Mouse (Mus musculus) bone marrow, adult 2 months (tissue): ENCODE results near the gene Gm11172. TPM values are rescaled to one million over a fixed set of nuclear protein-coding genes. Genes with fewer than 3 reads are reported as not detected.
A peak's percentile ranks its signal among the peaks of the same experiment; 100 is the strongest.

Source experiments
- H3K27ac ChIP-seq: fragments of 200-500 bp; 2 replicates; pipeline ENCODE4 v1.5.1; 2012; ENCODE audit warnings: low read depth, mild to moderate bottlenecking, control low read depth, inconsistent platforms, low read length; ENCODE audit not compliant: control insufficient read depth, poor library complexity, insufficient read depth
- H3K4me1 ChIP-seq: fragments of 200-500 bp; 2 replicates; pipeline ENCODE4 v1.6.1; 2011; ENCODE audit warnings: low read length; ENCODE audit not compliant: control insufficient read depth, insufficient read depth
- H3K4me3 ChIP-seq: fragments of 200-500 bp; replicated peaks from 2 replicates; pipeline ENCODE3; 2011; ENCODE audit warnings: mild to moderate bottlenecking, low read depth, low read length, control low read depth; ENCODE audit not compliant: control insufficient read depth
- CTCF ChIP-seq: fragments of 200-500 bp; IDR thresholded peaks from 2 replicates; pipeline ENCODE4 v1.5.1; 2011; ENCODE audit warnings: low read length, control low read depth; ENCODE audit not compliant: control insufficient read depth, insufficient read depth
- POLR2A ChIP-seq: fragments of 200-500 bp; IDR thresholded peaks from 2 replicates; pipeline ENCODE4 v1.6.1; 2011; ENCODE audit warnings: low read depth, mild to moderate bottlenecking, control low read depth, low read length, borderline replicate concordance; ENCODE audit not compliant: control insufficient read depth
- WGBS: fragments of 180-500 bp; shearing (Covaris S2); methylation state at CpG from one replicate; pipeline ENCODE4 v1.1.7; 2018; 5-methylcytosine and 5-hydroxymethylcytosine counted together
- polyA plus RNA-seq: library from polyadenylated mRNA; stranded (reverse); fragments of >200 nt; gene quantifications from 2 replicates; pipeline ENCODE4 v1.2.4, GENCODE M21; 2011; ENCODE audit warnings: low replicate concordance; ENCODE audit not compliant: missing spikeins, insufficient read depth, insufficient read length

The Gm11172 gene
- polyA plus RNA-seq, 1 experiment, result not detected

DNA sequence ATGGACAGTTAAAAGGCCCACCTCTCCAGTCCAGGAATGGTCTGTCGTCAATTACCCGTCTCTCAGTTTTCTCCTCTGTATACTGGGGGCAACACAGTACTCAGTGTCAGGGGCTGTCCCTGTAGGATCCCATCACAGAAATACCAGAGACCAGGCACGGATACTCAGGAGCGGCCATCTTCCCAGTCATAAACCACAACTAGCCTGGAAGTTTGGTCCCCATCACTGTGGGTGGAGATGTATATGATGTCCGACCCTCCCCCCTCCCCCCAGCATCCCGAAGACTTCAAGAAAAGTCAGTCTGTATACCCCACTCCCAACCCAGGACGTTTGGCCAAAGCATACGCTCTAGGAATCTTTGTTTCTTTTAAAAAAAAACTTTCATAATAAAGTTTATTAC, 29.3 kb upstream of the Gm11172 start:
- no peak overlapping the region for H3K4me3 ChIP-seq
- H3K4me1 ChIP-seq, result peaks cover 6% of the 10 kb centered on the region
- no peak overlapping the region for H3K27ac ChIP-seq
- 49% methylated on average over 8 of the region's 8 CpGs for WGBS
- no peak for TF ChIP-seq POLR2A
- TF ChIP-seq CTCF, result no peak

DNA sequence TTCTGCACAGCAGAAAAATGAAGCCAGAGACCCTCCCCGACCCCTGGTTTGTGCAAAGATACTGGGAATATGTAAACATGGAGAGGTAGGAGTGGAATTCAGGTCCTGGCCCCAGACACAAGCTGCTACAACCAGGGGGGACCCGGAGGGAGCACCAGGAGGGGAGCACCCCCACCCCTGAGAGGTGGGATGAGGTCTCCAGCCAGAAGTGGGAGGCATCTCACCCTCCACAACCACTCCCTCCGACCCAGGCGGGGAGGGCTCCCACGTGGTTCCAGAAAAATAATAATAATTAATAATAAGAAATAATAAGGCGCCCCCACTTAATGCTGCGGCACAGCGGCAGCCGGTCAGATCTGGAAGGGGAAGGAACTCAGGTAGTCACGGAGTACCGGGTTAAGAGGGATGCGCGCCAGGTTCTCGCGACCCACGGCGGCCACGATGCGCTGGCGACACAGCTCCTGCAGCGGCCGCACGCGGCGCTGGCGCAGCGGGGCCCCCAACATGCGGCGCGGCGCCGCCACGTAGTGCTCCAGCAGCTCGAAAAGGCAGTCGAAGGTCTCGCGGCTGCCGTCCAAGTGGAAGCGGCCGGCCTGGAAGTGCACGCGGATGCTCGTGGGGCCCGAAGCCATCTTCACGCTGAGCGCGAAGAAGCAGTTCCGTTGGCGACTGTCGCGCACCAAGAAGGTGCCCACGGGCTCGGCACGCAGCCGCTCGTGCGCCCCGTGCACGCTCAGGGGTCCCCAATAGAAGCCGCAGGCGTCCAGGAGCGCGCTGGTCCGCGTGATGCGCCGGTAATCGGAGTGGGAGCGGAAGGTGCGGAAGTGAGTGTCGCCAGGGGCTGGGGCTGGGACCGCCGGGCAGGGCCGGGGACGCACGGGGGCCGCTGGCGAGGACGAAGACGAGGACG, 28.6 kb upstream of the Gm11172 start:
- TF ChIP-seq POLR2A (0 out of 2 replicates have a peak, but pooled peaks have one; percentile 23), CTCF (no peak)
- Histone ChIP-seq H3K4me1 (peaks cover 6% of the 10 kb centered on the region), H3K27ac (peak overlapping the region; percentile 63), H3K4me3 (peak overlapping the region; percentile 94)
- 3% methylated on average over 81 of the region's 81 CpGs for WGBS

DNA sequence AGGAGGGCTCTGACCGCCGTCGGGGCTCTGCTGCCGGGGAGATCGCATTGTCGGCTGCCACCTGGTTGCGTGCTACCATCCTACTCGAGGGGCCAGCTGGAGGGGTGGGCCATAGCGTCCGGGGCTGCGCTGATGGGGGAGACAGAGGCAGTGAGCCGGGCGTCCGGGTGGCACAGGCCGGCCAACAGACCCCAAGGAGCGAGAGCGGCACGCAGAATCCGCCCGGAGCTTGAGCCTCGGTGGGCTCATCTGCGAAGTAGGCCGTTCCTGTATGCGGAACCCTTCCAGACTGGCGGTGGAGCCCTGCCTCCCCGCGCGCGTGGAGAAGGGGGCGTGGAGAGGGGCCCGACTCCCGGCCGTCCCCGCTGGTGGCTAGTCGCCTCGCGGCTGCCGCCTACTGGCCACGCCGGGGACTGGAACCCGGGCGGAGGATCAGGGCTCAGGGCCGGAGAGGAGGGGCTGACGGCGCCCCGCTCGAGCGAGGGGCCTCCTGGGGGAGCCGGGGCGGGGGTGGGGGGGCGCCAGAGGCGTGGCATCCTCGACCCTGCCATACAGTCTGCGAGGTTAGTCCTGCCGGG, 27.8 kb upstream of the Gm11172 start:
- H3K4me3 ChIP-seq, result peak overlapping the region; percentile 94
- peak overlapping the region; percentile 92 for H3K27ac ChIP-seq
- WGBS, result under 1% methylated on average over 49 of the region's 55 CpGs
- TF ChIP-seq POLR2A (peak; percentile 11; the same call in 1 of the 2 replicates), CTCF (peak; percentile 71)
- peaks cover 6% of the 10 kb centered on the region for H3K4me1 ChIP-seq

DNA sequence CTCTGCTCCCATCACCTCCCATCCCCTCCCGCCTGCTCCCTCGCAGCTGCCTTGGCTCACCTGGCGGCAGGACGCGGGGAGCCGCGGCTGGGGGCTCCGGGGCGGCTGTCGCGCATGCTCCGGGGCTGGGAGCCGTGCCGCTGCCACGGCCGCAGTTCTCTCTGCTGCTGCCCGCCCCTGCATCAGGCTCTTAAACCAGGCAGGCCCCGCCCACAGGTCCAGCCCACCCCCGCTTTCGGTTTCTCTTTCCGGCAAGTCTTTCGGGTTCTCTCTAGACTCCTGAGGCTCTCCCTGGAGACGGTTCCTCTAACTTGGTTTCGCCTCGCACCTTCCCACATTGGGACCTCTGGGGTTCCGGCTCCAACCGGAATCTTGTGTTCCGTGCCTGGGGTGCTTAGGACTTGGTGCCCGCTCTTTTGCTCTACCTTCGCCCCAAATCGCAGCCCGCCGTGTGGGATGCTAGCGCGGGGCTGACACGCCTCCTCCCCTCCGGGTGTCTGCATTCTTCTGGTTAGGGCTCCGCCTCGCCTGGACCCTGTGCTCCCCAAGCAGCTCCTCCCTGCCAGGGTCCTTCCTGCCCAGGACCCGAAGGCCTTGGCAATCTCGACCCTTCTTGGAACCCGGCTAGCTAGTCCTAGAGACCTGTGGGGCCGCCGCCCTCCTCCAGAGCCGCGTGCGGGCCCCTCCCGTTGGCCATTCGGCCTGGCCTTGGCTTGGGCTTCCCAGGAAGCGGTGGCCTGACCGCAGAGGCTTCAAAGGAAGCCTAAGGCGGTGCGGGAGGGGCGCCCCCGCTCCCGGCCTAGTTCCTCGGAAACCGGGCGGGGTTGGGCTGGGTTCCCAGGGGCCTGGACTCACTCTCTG, 27.1 kb upstream of the Gm11172 start, which contains the start of gene Socs1:
Gene Socs1, minus strand, starts transcription at position 166 of the 861 bp plus-strand sequence.
- no peak for TF ChIP-seq CTCF
- peak; percentile 88; the same call in 1 of the 2 replicates for TF ChIP-seq POLR2A
- Histone ChIP-seq H3K4me1 (peaks cover 6% of the 10 kb centered on the region), H3K4me3 (peak within 1 kb of the TSS; percentile 94), H3K27ac (peak within 1 kb of the TSS; percentile 92)
- under 1% methylated on average over 58 of the region's 59 CpGs for WGBS

DNA sequence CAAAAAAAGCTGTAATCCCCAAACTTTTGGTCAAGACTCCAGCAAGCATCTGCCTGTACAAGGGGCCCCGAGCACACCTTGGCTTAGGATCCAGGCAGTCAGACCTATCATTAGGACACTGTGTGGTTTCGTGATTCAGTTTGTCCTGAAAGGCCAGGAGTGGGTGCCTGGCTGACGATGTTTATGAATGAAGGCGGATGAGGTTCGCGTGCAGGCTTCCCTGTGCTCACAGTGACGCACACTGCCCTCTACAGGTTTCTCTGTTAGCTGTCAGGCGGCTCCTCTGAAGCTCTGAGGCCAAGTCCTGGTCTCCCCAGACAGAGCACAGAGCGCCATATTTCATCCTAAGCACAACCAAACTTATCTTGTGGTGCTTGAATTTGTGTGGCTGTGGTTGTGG, 26.4 kb upstream of the Gm11172 start:
- Histone ChIP-seq H3K4me1 (peaks cover 6% of the 10 kb centered on the region), H3K27ac (peak overlapping the region; percentile 92), H3K4me3 (peak overlapping the region; percentile 94)
- TF ChIP-seq CTCF (peak; percentile 94), POLR2A (no peak)
- WGBS, result 1% methylated on average over 9 of the region's 9 CpGs

DNA sequence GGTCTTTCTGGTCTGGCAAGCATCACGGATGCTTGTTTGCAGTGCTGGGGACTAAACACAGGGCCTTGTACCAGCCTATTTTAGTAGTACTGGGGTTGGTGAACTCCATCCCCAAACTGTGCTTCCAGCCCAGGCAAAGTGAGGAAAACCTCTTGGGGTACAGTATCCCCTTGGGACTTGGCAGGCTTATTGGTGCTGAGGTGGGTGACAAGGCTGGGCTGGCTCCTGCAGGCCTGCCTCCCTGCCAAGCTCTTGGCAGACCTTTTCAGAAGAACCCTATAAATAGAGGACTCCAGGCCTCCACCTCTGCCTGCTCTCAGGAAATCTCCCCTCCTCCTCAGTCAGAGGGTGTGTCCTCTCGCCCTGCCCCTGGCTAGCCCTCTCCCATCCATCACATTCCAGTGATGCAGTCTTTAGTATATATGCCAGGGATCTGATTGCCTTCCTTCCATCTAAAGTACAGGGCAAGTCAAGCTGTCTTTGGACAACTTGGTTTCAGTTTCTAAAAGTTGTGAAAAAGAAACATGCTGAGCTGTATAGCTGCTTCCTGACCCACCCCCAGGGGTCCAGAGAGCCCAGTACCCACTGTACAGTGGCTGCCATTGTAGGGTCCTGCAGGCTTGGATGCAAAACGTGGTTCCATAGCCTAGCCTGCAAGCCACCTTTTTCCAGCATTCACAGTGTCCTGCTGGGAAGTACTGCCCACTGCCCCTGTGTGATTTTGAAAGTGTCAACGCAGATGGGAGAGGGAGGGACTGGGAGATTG, 25.8 kb upstream of the Gm11172 start:
- 64% methylated on average over 4 of the region's 4 CpGs for WGBS
- no peak overlapping the region for H3K4me3 ChIP-seq
- peaks cover 6% of the 10 kb centered on the region for H3K4me1 ChIP-seq
- TF ChIP-seq CTCF (no peak), POLR2A (no peak)
- H3K27ac ChIP-seq, result no peak overlapping the region

DNA sequence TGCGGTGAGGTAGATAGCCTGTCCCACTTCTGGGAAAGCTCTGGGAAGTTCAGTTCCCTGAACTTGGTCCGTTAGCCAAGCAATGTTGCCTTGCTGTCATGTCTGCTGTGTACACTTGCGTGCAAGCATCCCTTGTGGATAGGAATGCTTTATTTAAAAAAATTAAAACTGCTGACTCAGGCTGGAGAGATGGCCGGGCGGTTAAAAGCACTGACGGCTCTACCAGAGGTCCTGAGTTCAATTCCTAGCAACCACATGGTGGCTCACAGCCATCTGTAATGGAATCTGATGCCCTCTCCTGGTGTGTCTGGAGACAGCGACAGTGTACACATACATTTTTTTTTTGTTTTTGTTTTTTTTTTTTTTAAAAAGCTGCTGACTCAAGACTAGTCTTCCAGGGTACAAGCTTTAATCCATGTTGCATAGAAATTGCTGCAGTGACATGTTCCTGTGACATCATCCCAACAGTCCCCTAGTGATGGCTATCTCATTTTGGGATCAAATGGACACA, 25.1 kb upstream of the Gm11172 start:
- 72% methylated on average over 7 of the region's 7 CpGs for whole genome bisulfite sequencing
- H3K27ac ChIP-seq, result no peak overlapping the region
- TF ChIP-seq CTCF (no peak), POLR2A (no peak)
- H3K4me1 ChIP-seq, result peaks cover 5% of the 10 kb centered on the region
- no peak overlapping the region for H3K4me3 ChIP-seq
